Mouse (Mus musculus): ENCODE data around the gene Abhd17c. TPM values are rescaled to one million over a fixed set of nuclear protein-coding genes. Genes with fewer than 3 reads are reported as not detected.

The Abhd17c gene
- polyA plus RNA-seq, 1 experiment = 151 TPM

- WGBS = 84% methylated on average over 1 of the region's 1 CpGs
Measured at GRCm38 (mm10) chr7:84166007-84166406, 14.3 kb upstream of the Abhd17c start.

GRCm38 (mm10) chr7:84165288-84165687, 13.6 kb upstream of the Abhd17c start:
- Histone ChIP-seq H3K4me1 (ENCODE audit: control insufficient read depth, insufficient read depth, low read length) (peaks cover 7% of the 10 kb centered on the region; the same call in 1 of the 2 replicates), H3K27ac (ENCODE audit: insufficient read depth, low read depth, low read length) (peak overlapping the region; percentile 32; the same call in 1 of the 2 replicates), H3K27me3 (replicated peaks; ENCODE audit: control insufficient read depth, insufficient read depth, low read length) (no peaks in the 10 kb centered on the region), H3K4me3 (ENCODE audit: insufficient read depth, low read depth, low read length) (no peak overlapping the region), H3K36me3 (ENCODE audit: control insufficient read depth, insufficient read depth, low read length) (no peaks in the 10 kb centered on the region)
- DNase-seq = no peak
- TF ChIP-seq CTCF (conservative IDR thresholded peaks at IDR 0.05; ENCODE audit: insufficient read depth, insufficient read length, low read depth, low read length) = no peak
- TF ChIP-seq POLR2A (IDR thresholded peaks at IDR 0.05; ENCODE audit: low read depth, low read length) = no peak
- 56% methylated on average over 3 of the region's 3 CpGs for WGBS

More at GRCm38 (mm10) chr7:84166007-84166406, 14.3 kb upstream of the Abhd17c start:
- Histone ChIP-seq H3K27ac (ENCODE audit: insufficient read depth, low read depth, low read length) (0 out of 2 replicates have a peak overlapping the region, but pooled peaks have one; percentile 41), H3K4me1 (ENCODE audit: control insufficient read depth, insufficient read depth, low read length) (peaks cover 11% of the 10 kb centered on the region; the same call in 1 of the 2 replicates), H3K36me3 (ENCODE audit: control insufficient read depth, insufficient read depth, low read length) (no peaks in the 10 kb centered on the region), H3K4me3 (ENCODE audit: insufficient read depth, low read depth, low read length) (no peak overlapping the region), H3K27me3 (replicated peaks; ENCODE audit: control insufficient read depth, insufficient read depth, low read length) (no peaks in the 10 kb centered on the region)
- TF ChIP-seq CTCF (conservative IDR thresholded peaks at IDR 0.05; ENCODE audit: insufficient read depth, insufficient read length, low read depth, low read length) (no peak), POLR2A (IDR thresholded peaks at IDR 0.05; ENCODE audit: low read depth, low read length) (no peak)
- no peak for DNase-seq

DNA sequence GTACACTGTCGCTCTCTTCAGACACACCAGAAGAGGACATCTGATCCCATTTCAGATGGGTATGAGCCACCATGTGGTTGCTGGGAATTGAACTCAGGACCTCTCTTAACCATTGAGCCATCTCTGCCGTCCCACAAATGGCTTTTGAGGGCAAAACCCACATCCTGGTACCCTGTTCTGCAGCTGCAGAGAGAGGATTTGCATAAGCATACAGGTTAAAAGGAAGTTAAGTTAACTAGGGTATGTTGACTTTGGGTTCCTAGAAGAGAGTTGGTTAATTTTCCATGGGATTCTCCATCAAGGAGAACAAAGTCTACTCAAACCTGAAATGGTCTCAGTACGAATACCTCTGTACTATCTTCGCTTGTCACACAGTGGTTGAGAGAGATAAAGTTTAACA, 13.2 kb upstream of the Abhd17c start:
- peak; percentile 63 for DNase-seq
- whole genome bisulfite sequencing = 69% methylated on average over 4 of the region's 4 CpGs
- Histone ChIP-seq H3K4me3 (ENCODE audit: insufficient read depth, low read depth, low read length) (no peak overlapping the region), H3K27ac (ENCODE audit: insufficient read depth, low read depth, low read length) (peak overlapping the region; percentile 32; the same call in 1 of the 2 replicates), H3K36me3 (ENCODE audit: control insufficient read depth, insufficient read depth, low read length) (no peaks in the 10 kb centered on the region), H3K27me3 (replicated peaks; ENCODE audit: control insufficient read depth, insufficient read depth, low read length) (no peaks in the 10 kb centered on the region), H3K4me1 (ENCODE audit: control insufficient read depth, insufficient read depth, low read length) (peaks cover 7% of the 10 kb centered on the region; the same call in 1 of the 2 replicates)
- TF ChIP-seq CTCF (conservative IDR thresholded peaks at IDR 0.05; ENCODE audit: insufficient read depth, insufficient read length, low read depth, low read length) (no peak), POLR2A (IDR thresholded peaks at IDR 0.05; ENCODE audit: low read depth, low read length) (no peak)

DNA sequence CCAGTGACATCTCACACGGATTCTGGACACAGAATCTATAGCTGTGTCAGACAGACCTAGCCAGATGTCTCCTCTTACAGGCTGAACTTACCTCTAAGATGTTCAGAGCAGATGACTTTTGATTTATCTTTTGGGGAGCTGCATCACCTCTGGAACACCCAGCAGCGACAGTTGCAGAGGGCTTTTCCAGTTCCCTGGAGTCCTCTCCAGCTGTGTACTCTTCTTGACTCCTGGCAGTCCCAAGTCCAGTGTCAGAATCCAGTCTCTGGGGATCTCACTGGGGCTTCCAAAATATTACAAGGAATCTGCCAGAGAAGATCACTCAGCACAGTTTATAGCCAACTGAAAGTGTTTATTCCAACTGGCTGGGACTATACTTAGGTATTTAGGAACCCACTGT, 12.7 kb upstream of the Abhd17c start:
- peak; percentile 14 for DNase-seq
- WGBS = 51% methylated on average over 2 of the region's 2 CpGs
- TF ChIP-seq POLR2A (IDR thresholded peaks at IDR 0.05; ENCODE audit: low read depth, low read length) = no peak
- TF ChIP-seq CTCF (conservative IDR thresholded peaks at IDR 0.05; ENCODE audit: insufficient read depth, insufficient read length, low read depth, low read length) = no peak

GRCm38 (mm10) chr7:84163585-84163984, 11.9 kb upstream of the Abhd17c start:
- no peak for DNase-seq
- TF ChIP-seq POLR2A (IDR thresholded peaks at IDR 0.05; ENCODE audit: low read depth, low read length) (no peak), CTCF (conservative IDR thresholded peaks at IDR 0.05; ENCODE audit: insufficient read depth, insufficient read length, low read depth, low read length) (no peak)
- no peak overlapping the region for H3K4me3 ChIP-seq (ENCODE audit: insufficient read depth, low read depth, low read length)
- no peaks in the 10 kb centered on the region for H3K27me3 ChIP-seq (replicated peaks; ENCODE audit: control insufficient read depth, insufficient read depth, low read length)
- H3K27ac ChIP-seq (ENCODE audit: insufficient read depth, low read depth, low read length) = no peak overlapping the region
- H3K36me3 ChIP-seq (ENCODE audit: control insufficient read depth, insufficient read depth, low read length) = no peaks in the 10 kb centered on the region
- H3K4me1 ChIP-seq (ENCODE audit: control insufficient read depth, insufficient read depth, low read length) = peaks cover 7% of the 10 kb centered on the region; the same call in 1 of the 2 replicates
- 70% methylated on average over 4 of the region's 4 CpGs for WGBS

More for the DNA sequence above, 12.7 kb upstream of the Abhd17c start:
- H3K27me3 ChIP-seq (replicated peaks; ENCODE audit: control insufficient read depth, insufficient read depth, low read length) = no peaks in the 10 kb centered on the region
- H3K36me3 ChIP-seq (ENCODE audit: control insufficient read depth, insufficient read depth, low read length) = no peaks in the 10 kb centered on the region
- peaks cover 7% of the 10 kb centered on the region; the same call in 1 of the 2 replicates for H3K4me1 ChIP-seq (ENCODE audit: control insufficient read depth, insufficient read depth, low read length)
- no peak overlapping the region for H3K27ac ChIP-seq (ENCODE audit: insufficient read depth, low read depth, low read length)
- no peak overlapping the region for H3K4me3 ChIP-seq (ENCODE audit: insufficient read depth, low read depth, low read length)

DNA sequence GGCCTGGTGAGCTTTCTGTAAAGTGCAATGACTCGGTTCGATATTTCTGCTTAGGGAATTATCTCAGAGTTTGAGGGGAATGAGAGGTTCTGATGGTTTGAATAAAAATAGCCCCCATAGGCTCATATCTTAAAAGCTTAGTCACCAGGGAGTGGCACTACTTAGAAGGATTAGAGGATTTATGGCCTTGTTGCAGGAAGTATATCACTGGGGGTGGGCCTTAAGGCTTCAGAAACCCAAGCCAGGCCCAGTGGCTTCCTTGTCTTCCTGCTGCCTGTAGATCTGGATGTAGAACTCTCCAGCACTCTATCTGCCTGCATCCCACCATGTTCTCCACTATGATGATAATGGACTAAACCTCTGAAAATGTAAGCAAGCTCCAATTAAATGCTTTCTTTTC, 7.7 kb upstream of the Abhd17c start:
- no peak for DNase-seq
- no peaks in the 10 kb centered on the region for H3K36me3 ChIP-seq (ENCODE audit: control insufficient read depth, insufficient read depth, low read length)
- H3K27me3 ChIP-seq (replicated peaks; ENCODE audit: control insufficient read depth, insufficient read depth, low read length) = no peaks in the 10 kb centered on the region
- WGBS = 94% methylated on average over 2 of the region's 2 CpGs
- no peak for TF ChIP-seq POLR2A (IDR thresholded peaks at IDR 0.05; ENCODE audit: low read depth, low read length)
- no peak for TF ChIP-seq CTCF (conservative IDR thresholded peaks at IDR 0.05; ENCODE audit: insufficient read depth, insufficient read length, low read depth, low read length)
- H3K27ac ChIP-seq (ENCODE audit: insufficient read depth, low read depth, low read length) = no peak overlapping the region
- H3K4me1 ChIP-seq (ENCODE audit: control insufficient read depth, insufficient read depth, low read length) = no peaks in the 10 kb centered on the region
- H3K4me3 ChIP-seq (ENCODE audit: insufficient read depth, low read depth, low read length) = no peak overlapping the region

GRCm38 (mm10) chr7:84153821-84154220, 2.1 kb upstream of the Abhd17c start:
- TF ChIP-seq POLR2A (IDR thresholded peaks at IDR 0.05; ENCODE audit: low read depth, low read length) = no peak
- TF ChIP-seq CTCF (conservative IDR thresholded peaks at IDR 0.05; ENCODE audit: insufficient read depth, insufficient read length, low read depth, low read length) = no peak
- no peak overlapping the region for H3K4me3 ChIP-seq (ENCODE audit: insufficient read depth, low read depth, low read length)
- no peak overlapping the region for H3K27ac ChIP-seq (ENCODE audit: insufficient read depth, low read depth, low read length)
- no peak for DNase-seq
- H3K4me1 ChIP-seq (ENCODE audit: control insufficient read depth, insufficient read depth, low read length) = peaks cover 9% of the 10 kb centered on the region; the same call in 1 of the 2 replicates
- H3K36me3 ChIP-seq (ENCODE audit: control insufficient read depth, insufficient read depth, low read length) = no peaks in the 10 kb centered on the region; the same call in 1 of the 2 replicates
- 68% methylated on average over 4 of the region's 4 CpGs for WGBS
- H3K27me3 ChIP-seq (replicated peaks; ENCODE audit: control insufficient read depth, insufficient read depth, low read length) = no peaks in the 10 kb centered on the region
